Mouse (Mus musculus) heart, embryonic 16.5 days (tissue): Measurements from ENCODE around the gene Dedd2. TPM values are rescaled to one million over a fixed set of nuclear protein-coding genes. Genes with fewer than 3 reads are reported as not detected.

Experiments used
- ATAC-seq: fragments of 200-750 bp; cut with Nextera tagmentation; replicated peaks from 2 replicates; pipeline ENCODE4 v1.8.0; 2017; ENCODE audit warnings: moderate number of reproducible peaks; ENCODE audit not compliant: insufficient read depth, low FRiP score; ENCODE audit errors: extremely low read depth
- H3K27ac ChIP-seq: fragments of 300-500 bp; sonication (generic); 2 replicates; pipeline ENCODE4 v1.5.1; 2014; ENCODE audit warnings: mild to moderate bottlenecking, low read length, control low read depth, moderate library complexity
- H3K27me3 ChIP-seq: fragments of 300-500 bp; sonication (generic); 2 replicates; pipeline ENCODE4 v1.6.1; 2014; ENCODE audit warnings: low read length, mixed read lengths; ENCODE audit not compliant: control insufficient read depth, insufficient read depth
- H3K36me3 ChIP-seq: fragments of 300-500 bp; sonication (generic); 2 replicates; pipeline ENCODE4 v1.6.1; 2014; ENCODE audit not compliant: control insufficient read depth, insufficient read depth
- H3K4me1 ChIP-seq: fragments of 300-500 bp; sonication (generic); 2 replicates; pipeline ENCODE4 v1.6.1; 2014; ENCODE audit warnings: low read length, mixed read lengths; ENCODE audit not compliant: control insufficient read depth, insufficient read depth
- H3K4me2 ChIP-seq: fragments of 300-500 bp; sonication (generic); 2 replicates; pipeline ENCODE4 v1.6.1; 2014; ENCODE audit warnings: low read depth, mild to moderate bottlenecking, control low read depth, low read length
- H3K4me3 ChIP-seq: fragments of 300-500 bp; sonication (generic); 2 replicates; pipeline ENCODE4 v1.5.1; 2014; ENCODE audit warnings: mild to moderate bottlenecking, control low read depth, low read length
- H3K9ac ChIP-seq: fragments of 300-500 bp; sonication (generic); 2 replicates; pipeline ENCODE4 v1.6.1; 2014; ENCODE audit warnings: low read length, control low read depth
- H3K9me3 ChIP-seq: fragments of 300-500 bp; sonication (generic); replicated peaks from 2 replicates; pipeline ENCODE4 v1.6.1; 2016; ENCODE audit warnings: low read length; ENCODE audit not compliant: control insufficient read depth
- WGBS: fragments of 180-500 bp; shearing (Covaris S2); extraction: QIAGEN DNeasy Blood & Tissue Kit; methylation state at CpG from one replicate; pipeline ENCODE4 v1.1.7; 2014; 5-methylcytosine and 5-hydroxymethylcytosine counted together
- polyA plus RNA-seq: library from polyadenylated mRNA; unstranded; fragments of >200 nt; fragmentation: Nextera tagmentation; extraction: Ambion mirVana; gene quantifications from 2 replicates; pipeline ENCODE4 v1.2.1, GENCODE M21; 2015

Dedd2 gene
- polyA plus RNA-seq, 1 experiment from 2014 or later = 8.6 TPM

DNA sequence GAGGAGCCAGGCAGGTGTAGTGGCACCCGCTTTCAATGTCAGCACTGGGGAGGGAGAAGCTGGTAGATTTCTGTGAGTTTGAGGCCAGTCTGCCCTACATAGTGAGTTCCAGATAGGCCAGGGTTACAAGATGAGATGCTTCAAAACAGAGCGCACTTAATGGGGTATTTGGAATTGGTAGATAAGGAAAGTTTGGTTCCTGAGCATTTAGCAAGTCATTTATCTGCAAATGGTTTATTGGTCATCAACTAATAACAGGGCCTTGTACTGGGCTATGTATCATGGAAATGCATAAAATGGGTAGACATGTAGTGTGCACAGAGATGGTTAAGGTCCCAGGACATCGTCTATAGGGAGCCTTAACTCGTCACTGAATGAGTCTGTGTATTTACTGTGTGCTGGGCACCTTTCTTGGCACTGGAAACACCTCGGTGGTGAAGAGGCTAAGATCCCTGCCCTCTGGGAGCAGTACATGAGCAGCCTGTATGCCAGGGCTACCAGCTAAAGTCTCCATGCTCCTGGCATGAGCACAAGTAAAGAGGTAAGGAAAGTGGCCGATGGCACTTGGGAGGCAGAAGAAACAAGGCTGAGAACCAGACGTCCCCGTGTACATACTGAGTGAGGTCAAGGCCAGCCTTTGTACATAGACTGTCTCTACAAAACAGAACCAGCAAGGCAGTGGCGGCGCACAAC is 2.0 kb upstream of the Dedd2 start:
- Histone ChIP-seq H3K9me3 (no peaks in the 10 kb centered on the region), H3K4me2 (peak overlapping the region; percentile 68), H3K27me3 (no peaks in the 10 kb centered on the region), H3K9ac (peak overlapping the region; percentile 84), H3K27ac (no peak overlapping the region), H3K36me3 (peaks cover 23% of the 10 kb centered on the region), H3K4me3 (peak overlapping the region; percentile 83), H3K4me1 (peaks cover 27% of the 10 kb centered on the region)
- ATAC-seq = no peak
- 79% methylated on average over 10 of the region's 10 CpGs for WGBS

DNA sequence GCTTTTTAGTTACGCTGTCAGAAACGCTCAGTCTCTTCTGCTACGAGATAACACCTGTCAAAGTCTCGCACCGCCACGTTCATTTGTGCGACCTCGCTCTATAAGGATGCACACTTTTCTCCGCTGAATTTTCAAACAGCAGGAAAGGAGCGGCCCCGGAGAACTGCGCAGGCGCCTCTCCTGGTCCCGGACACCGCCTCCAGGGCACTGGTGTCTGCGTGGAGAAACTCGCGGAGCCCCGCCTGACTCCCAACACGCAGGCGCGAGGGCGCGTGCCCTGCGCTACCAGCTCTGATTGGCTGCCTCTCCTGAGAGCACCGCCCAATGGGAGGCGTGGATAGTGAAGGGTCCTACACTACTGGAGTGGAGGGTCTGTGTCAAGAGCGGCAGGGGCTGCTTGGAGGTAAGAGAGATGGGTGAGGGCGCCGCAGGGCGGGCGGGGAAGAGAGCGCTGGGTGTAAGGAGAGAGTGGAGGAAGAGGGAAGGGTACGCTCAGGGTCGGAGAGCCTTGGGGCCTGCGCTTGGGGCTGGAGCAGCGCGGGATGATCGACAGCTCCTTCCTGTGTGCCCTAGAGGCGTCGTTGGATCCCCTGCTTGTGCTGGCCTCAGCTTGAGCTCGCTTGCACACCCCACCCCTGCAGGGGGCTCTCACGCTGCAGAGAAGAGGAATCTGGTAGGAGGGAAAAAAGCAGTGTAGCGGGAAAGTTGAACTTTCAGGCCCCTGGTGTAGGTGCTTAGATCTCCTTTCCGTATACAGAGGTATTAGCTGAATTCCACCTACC is 878 bp upstream of the Dedd2 start, which contains the start of gene Zfp526:
Gene Zfp526, plus strand, starts transcription at position 324 of the 782 bp plus-strand sequence.
- H3K36me3 ChIP-seq = peaks cover 14% of the 10 kb centered on the region
- H3K4me3 ChIP-seq = peak within 1 kb of the TSS; percentile 83
- peak within 1 kb of the TSS; percentile 84 for H3K9ac ChIP-seq
- H3K27ac ChIP-seq = peak within 1 kb of the TSS; percentile 88
- peak; percentile 90 for ATAC-seq
- peaks cover 27% of the 10 kb centered on the region for H3K4me1 ChIP-seq
- no peaks in the 10 kb centered on the region for H3K27me3 ChIP-seq
- H3K4me2 ChIP-seq = peak within 1 kb of the TSS; percentile 96
- H3K9me3 ChIP-seq = no peaks in the 10 kb centered on the region
- WGBS = 1% methylated on average over 45 of the region's 45 CpGs

DNA sequence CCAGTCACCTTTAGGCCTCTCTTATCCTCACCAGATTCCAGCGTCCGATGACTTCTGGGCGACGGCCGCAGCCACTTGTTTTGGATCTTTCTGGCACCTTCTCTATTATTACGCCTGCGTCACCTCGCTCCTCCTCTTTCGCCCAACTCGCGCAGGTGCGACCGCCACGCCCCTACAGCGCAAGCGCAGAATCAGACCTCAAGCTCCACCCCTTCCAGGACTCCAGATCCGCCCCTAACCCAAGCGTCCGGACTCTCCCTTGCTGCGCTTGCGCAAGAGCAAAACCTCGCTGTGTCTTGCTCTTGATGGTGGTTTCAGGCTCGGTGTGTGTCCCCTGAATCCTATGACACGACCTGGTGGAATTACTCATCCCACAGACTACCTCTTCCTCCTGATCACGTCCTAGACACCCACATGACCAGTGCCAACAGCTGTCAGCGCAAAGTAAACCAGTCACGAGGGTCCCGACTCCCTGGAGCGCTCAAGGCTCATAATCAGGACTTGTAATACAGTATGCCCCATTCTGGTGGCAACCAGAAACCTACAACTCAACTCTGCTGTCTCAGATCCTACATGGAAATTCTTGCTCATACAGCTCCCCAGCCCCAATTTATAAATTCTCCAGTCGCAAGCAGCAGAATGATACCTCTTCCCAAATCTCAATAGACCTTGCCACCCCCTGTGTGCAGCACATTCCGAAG is 509 bp downstream of the Dedd2 start:
- Histone ChIP-seq H3K4me2 (peak overlapping the region; percentile 96), H3K27me3 (no peaks in the 10 kb centered on the region), H3K36me3 (peaks cover 8% of the 10 kb centered on the region), H3K9me3 (no peaks in the 10 kb centered on the region), H3K4me3 (peak overlapping the region; percentile 83), H3K27ac (peak overlapping the region; percentile 84), H3K9ac (peak overlapping the region; percentile 88), H3K4me1 (peaks cover 27% of the 10 kb centered on the region)
- peak; percentile 76 for ATAC-seq
- 2% methylated on average over 31 of the region's 31 CpGs for WGBS

DNA sequence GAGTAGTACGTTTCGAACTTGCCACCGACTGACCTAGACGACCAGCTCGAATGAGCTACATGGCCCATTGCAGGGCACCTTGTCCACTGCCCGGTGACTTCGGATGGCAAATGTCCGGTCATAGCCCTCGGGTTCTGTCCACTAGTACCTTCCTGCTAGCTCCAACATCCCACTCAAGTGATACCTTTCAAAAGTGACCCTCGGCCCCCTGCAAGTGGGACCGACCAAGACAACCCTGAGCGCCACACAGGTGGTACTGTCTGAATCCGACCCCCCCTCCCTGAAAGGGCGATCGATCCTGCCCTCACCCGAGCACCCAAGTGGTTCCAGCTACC is 1.0 kb downstream of the Dedd2 start:
- Histone ChIP-seq H3K4me3 (peak overlapping the region; percentile 83), H3K9ac (peak overlapping the region; percentile 88), H3K27ac (peak overlapping the region; percentile 81), H3K4me1 (peaks cover 27% of the 10 kb centered on the region), H3K9me3 (no peaks in the 10 kb centered on the region), H3K36me3 (peaks cover 6% of the 10 kb centered on the region), H3K27me3 (no peaks in the 10 kb centered on the region), H3K4me2 (peak overlapping the region; percentile 96)
- ATAC-seq = no peak; the same call in 1 of the 2 replicates
- 0% methylated on average over 16 of the region's 16 CpGs for WGBS

DNA sequence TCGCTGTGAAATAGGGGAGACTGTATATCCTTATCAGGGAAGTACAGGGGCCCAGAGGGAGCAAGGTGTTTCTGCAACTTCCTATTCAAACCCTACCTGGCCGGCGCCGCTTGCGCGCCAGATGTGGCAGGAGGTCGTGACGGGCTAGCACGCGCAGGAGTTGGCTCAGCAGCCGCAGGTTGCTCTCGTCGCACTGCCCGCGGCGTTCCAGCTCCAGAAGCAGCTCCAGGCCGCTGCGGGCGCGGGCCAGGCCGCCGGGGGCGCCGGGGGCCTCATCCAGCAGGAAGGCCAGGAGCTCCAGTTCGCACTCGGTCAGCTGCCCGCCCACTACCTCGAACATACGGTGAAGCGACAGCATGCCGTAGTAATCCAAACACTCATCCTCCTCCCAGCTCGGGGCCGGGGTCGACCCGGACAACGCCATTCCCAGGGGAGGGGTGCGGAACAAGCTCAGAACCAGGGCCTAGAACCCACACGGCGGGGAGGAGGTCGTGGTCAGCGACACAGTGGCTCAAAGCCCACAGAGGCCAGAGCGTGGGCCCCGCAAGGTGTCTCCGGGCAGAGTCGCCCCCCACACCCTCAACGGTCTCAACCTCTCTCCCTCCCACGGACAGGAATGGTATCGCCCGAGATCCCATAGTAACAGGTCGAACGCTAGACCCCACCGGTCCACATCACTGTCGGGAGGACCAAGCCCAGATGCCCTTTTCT is 1.6 kb downstream of the Dedd2 start:
- Histone ChIP-seq H3K4me2 (peak overlapping the region; percentile 96), H3K36me3 (peaks cover 5% of the 10 kb centered on the region; the same call in 1 of the 2 replicates), H3K4me3 (peak overlapping the region; percentile 83), H3K27me3 (no peaks in the 10 kb centered on the region), H3K9ac (peak overlapping the region; percentile 88), H3K27ac (peak overlapping the region; percentile 81), H3K4me1 (peaks cover 27% of the 10 kb centered on the region), H3K9me3 (no peaks in the 10 kb centered on the region)
- under 1% methylated on average over 53 of the region's 53 CpGs for WGBS
- ATAC-seq = peak; percentile 10; the same call in 1 of the 2 replicates

DNA sequence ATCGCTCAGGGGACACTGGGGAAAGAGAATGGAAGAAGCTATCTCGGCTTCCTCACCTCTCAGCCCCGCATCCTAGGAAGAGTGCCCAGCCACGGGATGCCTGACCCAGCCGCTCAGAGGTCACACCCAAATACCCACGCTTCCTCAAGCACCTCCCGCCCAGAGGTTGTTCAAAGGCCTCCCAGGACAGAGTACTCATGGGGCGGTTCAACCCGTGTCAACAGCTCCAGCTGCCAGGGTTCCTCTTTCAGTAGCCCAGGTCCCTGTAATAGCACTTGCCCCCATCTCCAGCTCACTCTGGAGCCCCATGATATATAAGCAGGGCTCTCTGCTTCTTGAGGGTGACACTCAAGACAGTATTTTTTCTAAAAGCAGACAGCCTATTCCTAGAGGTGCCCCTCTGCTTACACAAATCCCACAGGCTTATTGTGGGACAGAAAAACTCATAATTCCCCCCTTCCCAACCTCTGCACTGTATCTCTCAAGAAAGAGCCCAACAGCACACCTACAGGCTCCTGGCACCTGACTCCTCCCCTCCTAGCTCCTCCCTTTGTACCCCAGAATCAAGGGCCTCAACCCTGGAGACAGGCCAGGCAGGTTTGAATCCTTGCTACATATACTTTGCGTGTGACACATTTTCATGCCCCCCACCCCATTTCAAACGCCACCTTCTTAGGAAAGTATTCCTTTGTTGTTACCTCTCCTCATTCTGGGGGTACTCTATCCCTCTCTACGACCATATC is 2.6 kb downstream of the Dedd2 start:
- no peak for ATAC-seq
- 62% methylated on average over 12 of the region's 12 CpGs for WGBS
- H3K9me3 ChIP-seq = no peaks in the 10 kb centered on the region
- peak overlapping the region; percentile 96 for H3K4me2 ChIP-seq
- peak overlapping the region; percentile 88; the same call in 1 of the 2 replicates for H3K9ac ChIP-seq
- peaks cover 5% of the 10 kb centered on the region; the same call in 1 of the 2 replicates for H3K36me3 ChIP-seq
- peaks cover 27% of the 10 kb centered on the region for H3K4me1 ChIP-seq
- H3K4me3 ChIP-seq = peak overlapping the region; percentile 83; the same call in 1 of the 2 replicates
- H3K27ac ChIP-seq = no peak overlapping the region
- no peaks in the 10 kb centered on the region for H3K27me3 ChIP-seq

DNA sequence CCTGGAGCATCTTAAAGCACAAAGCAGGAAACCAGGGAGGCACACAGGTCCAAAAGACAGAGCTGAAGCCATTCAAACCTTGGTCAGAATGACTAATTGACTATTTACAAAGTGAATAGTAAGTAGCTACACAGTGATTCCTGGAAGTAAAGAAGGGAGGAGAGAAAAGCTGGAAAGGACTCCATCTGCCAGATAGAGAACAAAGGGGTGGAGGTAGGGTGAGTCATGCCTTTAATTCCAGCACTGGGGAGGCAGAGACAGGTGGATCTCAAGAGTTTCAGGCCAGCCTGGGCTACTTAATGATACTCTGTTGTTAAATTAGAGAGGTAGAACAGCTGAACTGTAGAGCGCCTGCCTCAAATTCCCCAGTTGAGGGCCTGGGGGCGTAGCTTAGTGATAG is 6.2 kb downstream of the Dedd2 start:
- no peak overlapping the region for H3K4me3 ChIP-seq
- H3K36me3 ChIP-seq = peaks cover 8% of the 10 kb centered on the region
- H3K9ac ChIP-seq = no peak overlapping the region
- 94% methylated on average over 2 of the region's 2 CpGs for WGBS
- H3K4me2 ChIP-seq = no peak overlapping the region
- ATAC-seq = no peak
- H3K9me3 ChIP-seq = no peaks in the 10 kb centered on the region
- peaks cover 10% of the 10 kb centered on the region for H3K4me1 ChIP-seq
- H3K27me3 ChIP-seq = no peaks in the 10 kb centered on the region
- H3K27ac ChIP-seq = no peak overlapping the region

DNA sequence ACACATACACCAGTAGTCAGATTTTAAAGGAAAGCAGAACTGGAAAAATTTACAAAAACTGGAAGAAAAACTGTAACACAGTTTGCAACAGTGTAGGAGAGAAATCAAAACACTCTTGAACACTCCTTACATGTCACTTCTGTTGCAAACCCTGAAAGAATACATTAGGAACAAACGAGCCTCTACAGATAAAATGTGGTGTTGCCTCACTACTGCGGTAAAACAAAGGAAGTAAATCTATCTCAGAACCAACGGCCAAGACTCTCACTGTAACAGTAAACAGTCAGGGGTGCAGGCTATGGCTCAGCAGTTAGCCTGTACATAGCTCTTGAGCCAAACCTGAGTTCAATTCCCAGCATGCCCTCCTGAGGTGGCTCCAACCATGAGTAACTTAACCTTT is 7.3 kb downstream of the Dedd2 start:
- Histone ChIP-seq H3K27me3 (no peaks in the 10 kb centered on the region), H3K4me1 (peaks cover 3% of the 10 kb centered on the region), H3K9ac (no peak overlapping the region), H3K4me2 (no peak overlapping the region), H3K36me3 (peaks cover 8% of the 10 kb centered on the region), H3K9me3 (no peaks in the 10 kb centered on the region), H3K4me3 (no peak overlapping the region), H3K27ac (no peak overlapping the region)
- 56% methylated on average over 3 of the region's 3 CpGs for WGBS
- ATAC-seq = no peak
